Mouse (Mus musculus): ENCODE measurements around the gene Sh3bgr.
A peak's percentile ranks its signal among the peaks of the same experiment; 100 is the strongest.

The Sh3bgr gene

DNA sequence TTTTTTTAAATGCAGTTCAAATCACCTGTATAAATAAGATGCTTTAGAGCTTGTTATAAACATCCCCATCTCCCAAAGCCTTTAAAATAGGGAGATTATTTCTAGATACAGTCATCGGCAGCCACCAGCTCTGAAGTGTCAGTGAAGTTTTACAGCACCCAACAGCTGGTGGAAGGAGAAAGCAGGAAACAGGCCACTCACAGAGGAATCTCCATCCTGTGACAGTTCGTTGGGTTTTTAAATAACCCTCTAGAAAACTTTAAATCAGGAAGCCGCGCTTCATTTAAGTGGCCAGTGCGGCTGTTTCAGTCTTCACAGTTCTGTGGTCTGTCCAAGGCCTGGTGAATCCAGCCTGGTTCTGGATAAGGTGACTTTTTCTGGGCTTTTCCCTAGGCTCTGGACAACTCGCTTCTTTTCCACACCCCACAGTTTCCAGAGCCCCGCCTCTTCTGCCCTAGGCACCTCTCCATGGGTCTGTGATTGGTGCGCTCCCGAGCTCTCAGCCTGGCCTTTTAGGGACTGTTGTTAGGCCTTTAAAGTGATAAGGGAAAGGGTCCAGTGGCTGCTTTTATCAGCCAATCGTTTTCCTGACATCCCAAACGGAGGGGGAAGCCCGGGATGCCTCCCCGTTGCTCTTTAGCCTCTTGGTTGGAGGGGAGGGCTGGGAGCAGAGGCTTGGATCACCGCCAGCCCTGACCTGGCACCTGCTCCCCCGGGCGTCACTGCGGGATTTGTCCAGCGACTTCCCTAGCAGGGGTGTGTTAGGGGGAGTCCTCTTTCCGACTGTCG, at the start of gene Sh3bgr:
TSS of gene Sh3bgr (plus strand) at position 538 of the 789 bp plus-strand sequence.
- Histone ChIP-seq H3K4me1 (replicated peaks; ENCODE audit: low read depth, low read length) (peaks cover 16% of the 10 kb centered on the region), H3K27me3 (ENCODE audit: insufficient read depth, low read length) (peaks cover 14% of the 10 kb centered on the region), H3K4me3 (replicated peaks; ENCODE audit: low read length) (peak within 1 kb of the TSS; percentile 73), H3K36me3 (ENCODE audit: insufficient read depth, low read length) (no peaks in the 10 kb centered on the region), H3K9me3 (ENCODE audit: low read length) (peaks cover 7% of the 10 kb centered on the region; the same call in 1 of the 2 replicates)
- TF ChIP-seq POU5F1 (IDR thresholded peaks at IDR 0.05; ENCODE audit: borderline replicate concordance, low read length) (no peak), CTCF (conservative IDR thresholded peaks at IDR 0.05; ENCODE audit: low read length) (no peak), NANOG (IDR thresholded peaks at IDR 0.05; ENCODE audit: borderline replicate concordance, low read length) (no peak)

GRCm38 (mm10) chr16:96150995-96151394, 49.3 kb upstream of the Sh3bgr start:
- H3K4me3 ChIP-seq (replicated peaks; ENCODE audit: low read length) = no peak overlapping the region
- H3K9me3 ChIP-seq (ENCODE audit: low read length) = no peaks in the 10 kb centered on the region
- H3K27me3 ChIP-seq (ENCODE audit: insufficient read depth, low read length) = no peaks in the 10 kb centered on the region
- no peak for TF ChIP-seq NANOG (IDR thresholded peaks at IDR 0.05; ENCODE audit: borderline replicate concordance, low read length)
- TF ChIP-seq POU5F1 (IDR thresholded peaks at IDR 0.05; ENCODE audit: borderline replicate concordance, low read length) = no peak
- no peak for TF ChIP-seq CTCF (conservative IDR thresholded peaks at IDR 0.05; ENCODE audit: low read length)
- peaks cover 99% of the 10 kb centered on the region for H3K4me1 ChIP-seq (replicated peaks; ENCODE audit: low read depth, low read length)
- H3K36me3 ChIP-seq (ENCODE audit: insufficient read depth, low read length) = peaks cover 64% of the 10 kb centered on the region

DNA sequence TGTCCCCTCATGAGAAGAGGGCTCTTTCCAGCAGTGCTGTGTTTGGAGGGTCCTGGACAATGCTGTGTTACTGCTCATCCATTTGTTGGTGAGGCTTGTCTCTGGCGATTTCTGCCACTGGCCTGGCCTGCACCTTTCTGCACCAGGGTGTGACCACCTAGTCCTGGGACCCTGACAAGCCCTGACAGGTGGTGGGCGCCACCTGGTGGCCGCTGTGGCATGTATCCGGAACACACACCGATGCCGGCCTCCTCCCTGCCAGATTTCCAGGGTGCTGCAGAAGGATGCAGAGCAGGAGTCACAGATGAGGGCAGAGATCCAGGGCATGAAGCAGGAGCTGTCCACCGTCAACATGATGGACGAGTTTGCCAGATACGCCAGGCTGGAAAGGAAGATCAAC, 48.7 kb upstream of the Sh3bgr start:
- Histone ChIP-seq H3K27me3 (ENCODE audit: insufficient read depth, low read length) (no peaks in the 10 kb centered on the region), H3K4me3 (replicated peaks; ENCODE audit: low read length) (no peak overlapping the region), H3K9me3 (ENCODE audit: low read length) (no peaks in the 10 kb centered on the region), H3K36me3 (ENCODE audit: insufficient read depth, low read length) (peaks cover 66% of the 10 kb centered on the region), H3K4me1 (replicated peaks; ENCODE audit: low read depth, low read length) (peaks cover 93% of the 10 kb centered on the region)
- peak; percentile 75 for TF ChIP-seq CTCF (conservative IDR thresholded peaks at IDR 0.05; ENCODE audit: low read length)
- TF ChIP-seq NANOG (IDR thresholded peaks at IDR 0.05; ENCODE audit: borderline replicate concordance, low read length) = no peak

DNA sequence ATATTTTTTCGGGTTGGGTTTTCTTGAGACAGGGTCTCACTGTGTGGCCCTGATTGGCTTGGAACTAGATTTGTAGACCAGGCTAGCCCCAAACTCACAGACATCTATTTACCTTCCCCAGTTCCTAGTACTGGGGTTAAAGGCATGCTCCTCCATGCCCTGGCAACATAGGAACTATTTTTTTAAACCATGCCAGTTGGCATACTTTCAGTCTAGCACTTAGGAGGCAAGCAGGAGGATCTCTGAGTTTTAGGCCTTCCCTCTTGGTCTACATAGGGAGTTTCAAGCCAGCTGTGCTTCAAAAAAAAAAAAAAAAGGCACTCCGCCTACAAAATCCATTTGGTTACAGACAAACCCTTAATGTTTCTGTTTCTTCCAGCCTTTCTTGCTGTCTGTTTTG, 45.8 kb upstream of the Sh3bgr start:
- TF ChIP-seq NANOG (IDR thresholded peaks at IDR 0.05; ENCODE audit: borderline replicate concordance, low read length) (no peak), CTCF (conservative IDR thresholded peaks at IDR 0.05; ENCODE audit: low read length) (no peak), POU5F1 (IDR thresholded peaks at IDR 0.05; ENCODE audit: borderline replicate concordance, low read length) (no peak)
- H3K9me3 ChIP-seq (ENCODE audit: low read length) = no peaks in the 10 kb centered on the region

DNA sequence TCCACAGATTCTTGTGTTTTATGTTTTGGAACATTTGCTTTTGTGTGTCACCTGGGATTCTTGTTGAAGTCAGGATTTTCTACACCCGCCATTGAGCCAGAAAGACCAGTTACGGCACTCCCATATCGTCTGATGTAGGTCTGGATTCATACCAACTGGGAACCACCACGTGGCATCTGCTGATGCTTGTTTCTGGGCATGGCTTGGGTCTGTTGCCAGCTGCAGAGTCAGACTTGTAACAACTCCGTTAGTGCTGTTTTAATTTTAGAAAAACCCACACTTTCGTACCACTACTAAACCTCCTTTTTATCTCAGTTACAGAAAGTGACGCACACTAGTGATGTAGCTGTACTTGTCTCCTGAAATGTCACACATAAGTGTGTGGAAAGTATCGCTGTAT, 44.2 kb upstream of the Sh3bgr start:
- H3K9me3 ChIP-seq (ENCODE audit: low read length) = no peaks in the 10 kb centered on the region
- peaks cover 85% of the 10 kb centered on the region for H3K4me1 ChIP-seq (replicated peaks; ENCODE audit: low read depth, low read length)
- peaks cover 8% of the 10 kb centered on the region; the same call in 1 of the 2 replicates for H3K27me3 ChIP-seq (ENCODE audit: insufficient read depth, low read length)
- H3K4me3 ChIP-seq (replicated peaks; ENCODE audit: low read length) = no peak overlapping the region
- peaks cover 61% of the 10 kb centered on the region for H3K36me3 ChIP-seq (ENCODE audit: insufficient read depth, low read length)
- TF ChIP-seq NANOG (IDR thresholded peaks at IDR 0.05; ENCODE audit: borderline replicate concordance, low read length) (no peak), CTCF (conservative IDR thresholded peaks at IDR 0.05; ENCODE audit: low read length) (no peak), POU5F1 (IDR thresholded peaks at IDR 0.05; ENCODE audit: borderline replicate concordance, low read length) (no peak)

More for the DNA sequence above, 45.8 kb upstream of the Sh3bgr start:
- peaks cover 61% of the 10 kb centered on the region for H3K36me3 ChIP-seq (ENCODE audit: insufficient read depth, low read length)
- H3K4me3 ChIP-seq (replicated peaks; ENCODE audit: low read length) = no peak overlapping the region
- 0 out of 2 replicates have a peak, but pooled peaks cover under 1% of the 10 kb centered on the region for H3K27me3 ChIP-seq (ENCODE audit: insufficient read depth, low read length)
- H3K4me1 ChIP-seq (replicated peaks; ENCODE audit: low read depth, low read length) = peaks cover 86% of the 10 kb centered on the region

DNA sequence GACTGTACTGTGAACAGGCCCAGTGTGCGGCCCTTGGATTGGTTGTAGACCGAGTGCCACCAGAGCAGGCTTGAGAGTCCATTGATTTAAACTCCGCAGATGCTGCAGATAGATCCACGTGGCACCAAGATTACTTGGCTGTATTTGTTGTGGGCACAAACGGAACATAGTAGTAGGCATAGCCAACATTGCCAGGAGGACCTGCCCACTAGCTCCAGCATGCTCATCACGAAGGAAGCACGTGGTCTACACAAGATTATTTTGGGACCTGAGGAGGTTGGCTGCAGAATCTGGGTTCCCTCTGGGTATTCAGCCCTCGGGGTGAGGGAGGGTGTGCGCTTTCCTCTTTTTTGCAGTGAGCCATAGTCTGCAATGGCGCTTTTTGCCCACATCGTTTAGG, 43.1 kb upstream of the Sh3bgr start:
- Histone ChIP-seq H3K4me1 (replicated peaks; ENCODE audit: low read depth, low read length) (peaks cover 77% of the 10 kb centered on the region), H3K27me3 (ENCODE audit: insufficient read depth, low read length) (peaks cover 8% of the 10 kb centered on the region; the same call in 1 of the 2 replicates), H3K4me3 (replicated peaks; ENCODE audit: low read length) (no peak overlapping the region), H3K36me3 (ENCODE audit: insufficient read depth, low read length) (peaks cover 63% of the 10 kb centered on the region), H3K9me3 (ENCODE audit: low read length) (no peaks in the 10 kb centered on the region)
- TF ChIP-seq POU5F1 (IDR thresholded peaks at IDR 0.05; ENCODE audit: borderline replicate concordance, low read length) (no peak), CTCF (conservative IDR thresholded peaks at IDR 0.05; ENCODE audit: low read length) (no peak), NANOG (IDR thresholded peaks at IDR 0.05; ENCODE audit: borderline replicate concordance, low read length) (no peak)

GRCm38 (mm10) chr16:96158511-96159080, 41.7 kb upstream of the Sh3bgr start:
- peaks cover 49% of the 10 kb centered on the region for H3K36me3 ChIP-seq (ENCODE audit: insufficient read depth, low read length)
- TF ChIP-seq CTCF (conservative IDR thresholded peaks at IDR 0.05; ENCODE audit: low read length) = no peak
- TF ChIP-seq NANOG (IDR thresholded peaks at IDR 0.05; ENCODE audit: borderline replicate concordance, low read length) = no peak
- no peak for TF ChIP-seq POU5F1 (IDR thresholded peaks at IDR 0.05; ENCODE audit: borderline replicate concordance, low read length)
- peaks cover 77% of the 10 kb centered on the region for H3K4me1 ChIP-seq (replicated peaks; ENCODE audit: low read depth, low read length)
- H3K4me3 ChIP-seq (replicated peaks; ENCODE audit: low read length) = peak overlapping the region; percentile 84
- no peaks in the 10 kb centered on the region for H3K9me3 ChIP-seq (ENCODE audit: low read length)
- H3K27me3 ChIP-seq (ENCODE audit: insufficient read depth, low read length) = peaks cover 8% of the 10 kb centered on the region; the same call in 1 of the 2 replicates

DNA sequence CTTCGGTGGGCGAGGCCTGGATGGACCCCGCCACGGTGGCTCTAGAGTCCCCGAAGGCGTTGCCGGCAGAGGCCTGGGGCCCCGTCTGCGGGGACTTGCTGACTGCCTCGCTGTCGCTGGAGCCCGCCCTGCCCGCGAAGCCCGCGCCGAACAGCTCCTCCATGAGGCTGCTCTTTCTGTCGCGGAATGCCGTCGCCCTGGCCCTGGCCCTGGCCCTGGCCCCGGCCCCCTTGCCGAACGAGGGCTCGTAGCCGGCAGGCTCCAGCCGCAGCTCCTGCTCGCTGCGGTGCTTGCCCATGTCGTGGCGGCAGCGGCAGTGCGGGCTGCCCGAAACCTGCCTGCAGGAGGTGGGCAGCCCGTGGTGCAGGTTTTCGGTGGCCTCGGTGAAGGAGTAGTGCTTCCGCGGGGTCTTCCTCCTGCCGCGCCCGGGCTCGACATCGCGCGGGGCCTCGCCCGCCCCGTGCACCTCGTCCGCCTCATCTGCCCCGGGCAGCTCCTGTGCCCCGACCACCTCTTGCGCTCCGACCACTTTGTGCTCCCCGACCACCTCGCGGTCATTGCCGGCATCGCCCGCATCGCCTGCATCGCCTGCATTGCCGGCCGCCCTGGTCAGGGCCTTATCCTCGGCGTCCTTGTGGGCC, 41.0 kb upstream of the Sh3bgr start:
- peaks cover 73% of the 10 kb centered on the region for H3K4me1 ChIP-seq (replicated peaks; ENCODE audit: low read depth, low read length)

More for the DNA sequence above, 41.0 kb upstream of the Sh3bgr start:
- no peaks in the 10 kb centered on the region for H3K9me3 ChIP-seq (ENCODE audit: low read length)
- H3K36me3 ChIP-seq (ENCODE audit: insufficient read depth, low read length) = peaks cover 43% of the 10 kb centered on the region
- peaks cover 8% of the 10 kb centered on the region; the same call in 1 of the 2 replicates for H3K27me3 ChIP-seq (ENCODE audit: insufficient read depth, low read length)
- peak overlapping the region; percentile 84 for H3K4me3 ChIP-seq (replicated peaks; ENCODE audit: low read length)
- TF ChIP-seq NANOG (IDR thresholded peaks at IDR 0.05; ENCODE audit: borderline replicate concordance, low read length) = no peak
- no peak for TF ChIP-seq POU5F1 (IDR thresholded peaks at IDR 0.05; ENCODE audit: borderline replicate concordance, low read length)
- TF ChIP-seq CTCF (conservative IDR thresholded peaks at IDR 0.05; ENCODE audit: low read length) = no peak

All from E14TG2a.4 (cell line).